Mouse (Mus musculus) megakaryocyte, embryonic 14.5 days (primary cell): Measurements from ENCODE around the gene Pim2. TPM values are rescaled to one million over a fixed set of nuclear protein-coding genes. Genes with fewer than 3 reads are reported as not detected.
A peak's percentile ranks its signal among the peaks of the same experiment; 100 is the strongest.

Source experiments
- H3K27me3 ChIP-seq: replicated peaks from 2 replicates; pipeline ENCODE3; 2012; ENCODE audit warnings: inconsistent platforms
- H3K36me3 ChIP-seq: replicated peaks from 2 replicates; pipeline ENCODE3; 2012; ENCODE audit warnings: low read length, inconsistent platforms, mixed read lengths
- H3K4me1 ChIP-seq: 2 replicates; pipeline ENCODE4 v1.6.1; 2012; ENCODE audit warnings: inconsistent platforms
- H3K4me3 ChIP-seq: replicated peaks from 2 replicates; pipeline ENCODE3; 2012; ENCODE audit warnings: moderate library complexity, mild to moderate bottlenecking, inconsistent platforms
- H3K9me3 ChIP-seq: 2 replicates; pipeline ENCODE4 v1.6.1; 2012; ENCODE audit warnings: inconsistent platforms
- FLI1 ChIP-seq: IDR thresholded peaks from 2 replicates; pipeline ENCODE4 v1.6.1; 2012; ENCODE audit warnings: low read length, inconsistent platforms, mixed read lengths
- GATA1 ChIP-seq: IDR thresholded peaks from 3 replicates; pipeline ENCODE4 v1.6.1; 2012; ENCODE audit warnings: mixed read lengths, low read length, inconsistent platforms, borderline replicate concordance
- polyA plus RNA-seq: library from polyadenylated mRNA; stranded (reverse); fragments of >175 nt; gene quantifications from 2 replicates; pipeline ENCODE4 v1.2.3, GENCODE M21; 2012; ENCODE audit warnings: low replicate concordance; ENCODE audit not compliant: insufficient read depth

Pim2 gene
- polyA plus RNA-seq, 1 experiment: 177 TPM

DNA sequence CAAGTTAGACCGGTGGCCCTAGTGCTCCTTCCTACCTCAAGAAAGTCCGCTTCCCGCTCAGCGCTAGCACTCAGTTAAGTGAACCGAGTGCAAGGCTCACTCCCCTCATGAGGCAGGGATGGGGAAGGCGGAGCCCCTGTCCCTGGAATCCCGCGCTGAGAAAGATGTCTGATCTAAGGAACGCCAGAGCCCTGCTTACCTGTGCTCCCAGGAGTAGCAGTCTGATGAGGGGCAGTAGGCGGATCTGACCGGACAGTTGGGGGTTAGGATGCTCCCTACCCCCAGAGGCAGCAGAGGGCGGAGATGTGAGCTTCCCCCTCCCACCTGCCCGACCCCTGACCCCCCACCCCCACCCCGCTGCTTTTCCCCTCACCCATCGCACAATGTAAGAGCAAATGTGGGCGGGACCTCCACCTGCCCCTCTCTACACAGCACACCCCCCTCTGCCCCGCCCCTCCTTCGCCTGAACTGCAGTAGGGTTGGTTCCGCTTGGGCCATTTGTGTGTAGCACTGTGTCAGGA is 50.3 kb downstream of the Pim2 start, which contains the start of gene Eras:
Gene Eras, minus strand, starts transcription at position 338 of the 521 bp plus-strand sequence.
- Histone ChIP-seq H3K4me3 (peak within 1 kb of the TSS; percentile 44), H3K36me3 (peaks cover 21% of the 10 kb centered on the region), H3K27me3 (peaks cover 66% of the 10 kb centered on the region), H3K4me1 (peaks cover 12% of the 10 kb centered on the region; the same call in 1 of the 2 replicates), H3K9me3 (peaks cover 13% of the 10 kb centered on the region)
- TF ChIP-seq FLI1 (no peak), GATA1 (no peak)

Other genes with a start within 250 kb of the Pim2 start
- gene Syp, start 239.8 kb upstream of the Pim2 start, polyA plus RNA-seq: 1.4 TPM in 1 of 2 replicates, not detected in the other
- 3.0 and 5.9 TPM in 2 replicates for gene Prickle3, start 221.0 kb upstream of the Pim2 start, polyA plus RNA-seq
- gene Plp2, start 206.9 kb upstream of the Pim2 start, polyA plus RNA-seq: 18.5 and 29.3 TPM in 2 replicates
- gene Magix, start 197.0 kb upstream of the Pim2 start, polyA plus RNA-seq: not detected in 2 replicates
- gene Gpkow, start 181.1 kb upstream of the Pim2 start, polyA plus RNA-seq: 2.4 TPM in 1 of 2 replicates, not detected in the other
- 8.7 and 24.6 TPM in 2 replicates for gene Wdr45, start 163.9 kb upstream of the Pim2 start, polyA plus RNA-seq
- 12.9 TPM in 1 of 2 replicates, not detected in the other for gene Gm45208, start 156.0 kb upstream of the Pim2 start, polyA plus RNA-seq
- 28.2 and 91.3 TPM in 2 replicates for gene Praf2, start 149.8 kb upstream of the Pim2 start, polyA plus RNA-seq
- gene Ccdc120, start 127.4 kb upstream of the Pim2 start, polyA plus RNA-seq: 8.5 and 31.6 TPM in 2 replicates
- 17.5 and 17.8 TPM in 2 replicates for gene Tfe3, start 115.7 kb upstream of the Pim2 start, polyA plus RNA-seq
- gene Gripap1, start 88.5 kb upstream of the Pim2 start, polyA plus RNA-seq: 7.5 and 16.3 TPM in 2 replicates
- 0.15 TPM in 1 of 2 replicates, not detected in the other for gene Kcnd1, start 56.0 kb upstream of the Pim2 start, polyA plus RNA-seq
- 89.2 and 180 TPM in 2 replicates for gene Otud5, start 36.9 kb upstream of the Pim2 start, polyA plus RNA-seq
- gene Slc35a2, start 5.8 kb downstream of the Pim2 start, polyA plus RNA-seq: 99.5 and 147 TPM in 2 replicates
- 135 and 223 TPM in 2 replicates for gene Pqbp1, start 21.0 kb downstream of the Pim2 start, polyA plus RNA-seq
- 139 and 161 TPM in 2 replicates for gene Timm17b, start 21.1 kb downstream of the Pim2 start, polyA plus RNA-seq
- not detected in 2 replicates for gene Gm10491, start 29.6 kb downstream of the Pim2 start, polyA plus RNA-seq
- not detected in 2 replicates for gene Gm10490, start 31.3 kb downstream of the Pim2 start, polyA plus RNA-seq
- 1.4 and 3.8 TPM in 2 replicates for gene Pcsk1n, start 41.6 kb downstream of the Pim2 start, polyA plus RNA-seq
- gene Eras, start 50.3 kb downstream of the Pim2 start, polyA plus RNA-seq: not detected in 2 replicates
- gene Hdac6, start 69.6 kb downstream of the Pim2 start, polyA plus RNA-seq: 0.96 and 16.9 TPM in 2 replicates
- 227 and 1,046 TPM in 2 replicates for gene Gata1, start 99.8 kb downstream of the Pim2 start, polyA plus RNA-seq
- 0.94 TPM in 1 of 2 replicates, not detected in the other for gene Glod5, start 140.2 kb downstream of the Pim2 start, polyA plus RNA-seq
- gene Suv39h1, start 196.5 kb downstream of the Pim2 start, polyA plus RNA-seq: 0.99 and 3.9 TPM in 2 replicates
- gene Was, start 212.2 kb downstream of the Pim2 start, polyA plus RNA-seq: 450 and 808 TPM in 2 replicates